Mouse (Mus musculus): Measurements from ENCODE around the gene Defb45.

Defb45 gene

DNA sequence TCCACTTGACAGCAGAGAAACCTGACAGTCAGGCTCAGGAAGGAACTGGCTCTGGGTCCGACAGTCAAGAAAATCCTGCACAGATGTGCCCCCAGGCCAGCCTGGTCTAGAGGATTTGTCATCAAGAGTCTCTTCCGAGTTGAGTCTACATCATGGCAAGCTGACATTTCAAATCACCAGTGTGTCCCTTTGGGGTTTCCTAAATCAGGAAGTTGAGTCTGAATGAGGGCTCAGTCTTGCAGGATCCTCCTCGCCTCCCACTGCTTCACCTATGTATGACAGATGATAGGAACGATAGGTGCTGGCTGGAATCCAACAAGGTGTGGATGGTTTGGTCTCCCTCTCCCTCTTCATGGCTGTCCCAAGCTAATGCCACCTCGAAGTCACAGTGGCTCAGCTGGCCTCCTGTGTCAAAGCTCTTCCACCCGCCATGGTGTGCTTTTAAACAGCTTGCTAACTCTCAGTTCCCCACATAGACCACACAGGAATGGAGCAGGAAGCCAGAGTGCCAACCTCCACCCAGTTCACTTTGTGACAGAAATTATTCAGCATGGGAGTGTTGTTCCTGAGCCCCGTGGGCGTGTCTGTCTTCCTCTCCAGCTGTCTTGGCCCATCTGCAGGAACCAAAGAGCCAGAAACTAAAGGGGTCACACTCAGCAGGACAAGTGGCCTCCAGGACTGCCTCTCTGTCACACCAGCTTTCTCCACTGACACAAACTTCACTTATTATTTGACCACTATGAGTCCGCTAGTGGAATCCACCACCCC, 21.4 kb upstream of the Defb45 start:
- TF ChIP-seq CTCF (conservative IDR thresholded peaks at IDR 0.05; ENCODE audit: low read length): no peak
- no peak for TF ChIP-seq NANOG (IDR thresholded peaks at IDR 0.05; ENCODE audit: borderline replicate concordance, low read length)
- TF ChIP-seq POU5F1 (IDR thresholded peaks at IDR 0.05; ENCODE audit: borderline replicate concordance, low read length): no peak
- Histone ChIP-seq H3K4me1 (replicated peaks; ENCODE audit: low read depth, low read length) (peaks cover 12% of the 10 kb centered on the region), H3K9me3 (ENCODE audit: low read length) (no peaks in the 10 kb centered on the region), H3K27me3 (ENCODE audit: insufficient read depth, low read length) (peaks cover 31% of the 10 kb centered on the region), H3K36me3 (ENCODE audit: insufficient read depth, low read length) (no peaks in the 10 kb centered on the region), H3K4me3 (replicated peaks; ENCODE audit: low read length) (no peak overlapping the region)

DNA sequence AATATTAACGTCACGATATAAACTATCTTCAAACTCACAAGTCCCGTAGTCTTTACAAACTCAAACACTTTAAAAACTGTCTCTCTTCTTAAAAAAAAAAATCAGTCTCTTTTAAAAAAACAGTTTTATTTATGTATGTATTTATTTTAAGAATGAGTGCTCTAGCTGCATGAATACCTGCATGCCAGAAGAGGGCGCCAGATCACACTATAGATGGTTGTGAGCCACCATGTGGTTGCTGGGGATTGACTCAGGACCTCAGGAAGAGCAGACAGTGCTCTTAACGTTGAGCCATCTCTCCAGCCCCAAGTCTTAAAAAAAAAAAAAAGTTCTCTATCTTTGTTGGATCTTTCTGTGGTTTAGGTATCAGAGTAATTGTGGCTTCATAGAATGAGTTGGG, 18.2 kb upstream of the Defb45 start:
- no peak overlapping the region for H3K4me3 ChIP-seq (replicated peaks; ENCODE audit: low read length)
- H3K36me3 ChIP-seq (ENCODE audit: insufficient read depth, low read length): no peaks in the 10 kb centered on the region
- peaks cover 20% of the 10 kb centered on the region for H3K4me1 ChIP-seq (replicated peaks; ENCODE audit: low read depth, low read length)
- TF ChIP-seq NANOG (IDR thresholded peaks at IDR 0.05; ENCODE audit: borderline replicate concordance, low read length) (no peak), POU5F1 (IDR thresholded peaks at IDR 0.05; ENCODE audit: borderline replicate concordance, low read length) (no peak), CTCF (conservative IDR thresholded peaks at IDR 0.05; ENCODE audit: low read length) (peak; percentile 44)
- H3K27me3 ChIP-seq (ENCODE audit: insufficient read depth, low read length): peaks cover 20% of the 10 kb centered on the region
- H3K9me3 ChIP-seq (ENCODE audit: low read length): no peaks in the 10 kb centered on the region

DNA sequence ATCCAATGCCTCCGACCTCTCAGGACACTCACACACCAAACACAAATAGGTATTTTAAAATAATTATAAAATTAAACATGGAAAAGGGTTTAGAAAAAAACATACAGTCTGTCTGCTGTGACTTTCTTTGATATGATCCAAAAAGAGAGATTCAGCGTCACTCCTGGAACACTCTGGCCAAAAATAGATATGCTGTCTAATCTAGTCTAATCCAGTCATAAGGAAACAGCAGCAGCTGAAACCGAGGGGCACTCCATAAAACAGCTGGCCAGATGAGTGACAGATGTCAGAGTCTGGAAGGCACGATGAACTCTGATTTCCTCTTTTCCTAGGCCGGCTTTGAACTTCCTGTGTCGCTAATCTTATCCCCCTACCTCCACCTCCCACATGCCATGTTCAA, 17.3 kb upstream of the Defb45 start:
- Histone ChIP-seq H3K9me3 (ENCODE audit: low read length) (no peaks in the 10 kb centered on the region), H3K36me3 (ENCODE audit: insufficient read depth, low read length) (no peaks in the 10 kb centered on the region), H3K27me3 (ENCODE audit: insufficient read depth, low read length) (peaks cover 11% of the 10 kb centered on the region), H3K4me3 (replicated peaks; ENCODE audit: low read length) (no peak overlapping the region), H3K4me1 (replicated peaks; ENCODE audit: low read depth, low read length) (peaks cover 26% of the 10 kb centered on the region)
- TF ChIP-seq CTCF (conservative IDR thresholded peaks at IDR 0.05; ENCODE audit: low read length) (no peak), NANOG (IDR thresholded peaks at IDR 0.05; ENCODE audit: borderline replicate concordance, low read length) (no peak), POU5F1 (IDR thresholded peaks at IDR 0.05; ENCODE audit: borderline replicate concordance, low read length) (no peak)

DNA sequence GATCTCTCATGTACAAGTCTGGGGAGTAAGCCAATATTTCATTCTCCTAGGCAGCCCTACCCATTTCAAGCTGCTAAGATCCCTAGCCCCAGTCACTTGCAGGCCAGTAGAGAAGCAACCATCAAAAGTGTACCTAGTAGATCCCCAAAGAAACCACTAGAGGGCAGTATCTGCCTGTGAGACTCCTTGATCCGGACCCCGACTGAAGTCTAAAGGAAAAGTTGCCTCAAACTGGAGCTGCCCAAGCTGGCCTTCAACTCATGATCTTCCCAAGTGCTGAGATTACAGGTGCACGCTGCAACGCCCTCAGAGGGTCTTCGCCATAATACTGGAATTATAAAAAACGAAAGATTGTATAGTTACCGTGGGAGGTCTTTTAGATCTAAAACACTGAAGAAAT, 16.4 kb upstream of the Defb45 start:
- peaks cover 11% of the 10 kb centered on the region for H3K27me3 ChIP-seq (ENCODE audit: insufficient read depth, low read length)
- no peaks in the 10 kb centered on the region for H3K9me3 ChIP-seq (ENCODE audit: low read length)
- H3K36me3 ChIP-seq (ENCODE audit: insufficient read depth, low read length): no peaks in the 10 kb centered on the region
- H3K4me3 ChIP-seq (replicated peaks; ENCODE audit: low read length): no peak overlapping the region
- peaks cover 23% of the 10 kb centered on the region for H3K4me1 ChIP-seq (replicated peaks; ENCODE audit: low read depth, low read length)
- TF ChIP-seq CTCF (conservative IDR thresholded peaks at IDR 0.05; ENCODE audit: low read length) (peak; percentile 78), NANOG (IDR thresholded peaks at IDR 0.05; ENCODE audit: borderline replicate concordance, low read length) (no peak), POU5F1 (IDR thresholded peaks at IDR 0.05; ENCODE audit: borderline replicate concordance, low read length) (no peak)

DNA sequence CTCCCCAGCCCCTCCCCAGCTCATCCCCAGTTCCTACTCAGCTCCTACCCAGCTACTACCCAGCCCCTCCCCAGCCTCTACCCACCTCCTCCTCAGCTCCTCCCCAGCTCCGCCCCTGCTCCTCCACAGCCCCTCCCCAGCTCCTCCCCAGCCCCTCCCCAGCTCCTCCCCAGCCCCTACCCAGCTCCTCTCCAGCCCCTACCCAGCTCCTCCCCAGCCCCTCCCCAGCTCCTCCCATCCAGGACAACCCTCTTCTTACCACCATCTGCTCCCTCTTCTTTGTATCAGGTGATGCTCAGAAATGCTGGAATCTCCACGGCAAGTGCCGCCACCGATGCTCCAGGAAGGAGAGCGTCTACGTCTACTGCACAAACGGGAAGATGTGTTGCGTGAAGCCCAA, 13.0 kb upstream of the Defb45 start:
- Histone ChIP-seq H3K4me1 (replicated peaks; ENCODE audit: low read depth, low read length) (peaks cover 17% of the 10 kb centered on the region), H3K4me3 (replicated peaks; ENCODE audit: low read length) (no peak overlapping the region), H3K27me3 (ENCODE audit: insufficient read depth, low read length) (no peaks in the 10 kb centered on the region), H3K9me3 (ENCODE audit: low read length) (no peaks in the 10 kb centered on the region), H3K36me3 (ENCODE audit: insufficient read depth, low read length) (no peaks in the 10 kb centered on the region)
- TF ChIP-seq POU5F1 (IDR thresholded peaks at IDR 0.05; ENCODE audit: borderline replicate concordance, low read length): no peak
- no peak for TF ChIP-seq NANOG (IDR thresholded peaks at IDR 0.05; ENCODE audit: borderline replicate concordance, low read length)
- TF ChIP-seq CTCF (conservative IDR thresholded peaks at IDR 0.05; ENCODE audit: low read length): no peak

DNA sequence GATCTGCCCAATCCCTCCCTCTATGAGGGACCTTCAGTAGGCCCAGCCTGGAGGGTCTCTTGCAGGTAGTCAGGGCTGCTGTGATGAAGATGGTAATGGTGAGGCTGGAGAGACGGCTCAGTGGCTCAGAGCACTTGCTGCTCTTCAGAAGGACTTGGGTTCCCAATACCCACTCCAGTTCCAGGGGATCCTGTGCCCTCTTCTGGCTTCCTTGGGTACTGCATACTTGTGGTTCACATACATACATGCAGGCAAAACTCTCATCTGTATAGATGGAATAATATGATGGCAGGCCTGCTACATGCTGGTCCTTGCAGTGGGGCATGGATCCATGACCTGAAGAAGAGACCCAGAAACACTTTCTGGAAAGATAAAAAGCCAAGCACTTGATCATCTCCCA, 9.5 kb upstream of the Defb45 start:
- peak; percentile 70 for TF ChIP-seq CTCF (conservative IDR thresholded peaks at IDR 0.05; ENCODE audit: low read length)
- no peak for TF ChIP-seq NANOG (IDR thresholded peaks at IDR 0.05; ENCODE audit: borderline replicate concordance, low read length)
- Histone ChIP-seq H3K9me3 (ENCODE audit: low read length) (no peaks in the 10 kb centered on the region), H3K4me3 (replicated peaks; ENCODE audit: low read length) (no peak overlapping the region), H3K27me3 (ENCODE audit: insufficient read depth, low read length) (peaks cover 12% of the 10 kb centered on the region), H3K4me1 (replicated peaks; ENCODE audit: low read depth, low read length) (peaks cover 25% of the 10 kb centered on the region), H3K36me3 (ENCODE audit: insufficient read depth, low read length) (no peaks in the 10 kb centered on the region)

DNA sequence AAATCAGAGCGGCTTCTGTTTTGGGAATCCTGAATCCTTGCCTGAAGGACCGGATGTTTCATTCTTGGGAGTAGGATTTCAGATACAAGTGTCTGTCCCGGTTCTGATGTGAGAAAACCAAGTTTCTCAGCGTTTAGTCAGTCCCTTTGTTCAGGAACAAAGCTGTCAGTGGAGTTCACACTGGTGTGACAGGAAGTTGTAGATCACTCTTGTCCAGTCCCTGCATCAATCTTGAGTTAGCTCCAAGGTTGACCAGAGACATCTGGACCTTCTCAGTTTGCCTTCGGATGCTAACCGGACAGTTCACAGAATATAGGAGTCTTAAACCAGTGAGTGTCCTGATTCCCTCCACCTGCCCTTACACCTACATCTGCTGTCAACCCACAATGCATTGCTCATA, 8.5 kb upstream of the Defb45 start:
- Histone ChIP-seq H3K27me3 (ENCODE audit: insufficient read depth, low read length) (peaks cover 12% of the 10 kb centered on the region), H3K4me3 (replicated peaks; ENCODE audit: low read length) (no peak overlapping the region), H3K36me3 (ENCODE audit: insufficient read depth, low read length) (no peaks in the 10 kb centered on the region), H3K4me1 (replicated peaks; ENCODE audit: low read depth, low read length) (peaks cover 21% of the 10 kb centered on the region), H3K9me3 (ENCODE audit: low read length) (no peaks in the 10 kb centered on the region)
- no peak for TF ChIP-seq NANOG (IDR thresholded peaks at IDR 0.05; ENCODE audit: borderline replicate concordance, low read length)
- TF ChIP-seq CTCF (conservative IDR thresholded peaks at IDR 0.05; ENCODE audit: low read length): no peak
- no peak for TF ChIP-seq POU5F1 (IDR thresholded peaks at IDR 0.05; ENCODE audit: borderline replicate concordance, low read length)

DNA sequence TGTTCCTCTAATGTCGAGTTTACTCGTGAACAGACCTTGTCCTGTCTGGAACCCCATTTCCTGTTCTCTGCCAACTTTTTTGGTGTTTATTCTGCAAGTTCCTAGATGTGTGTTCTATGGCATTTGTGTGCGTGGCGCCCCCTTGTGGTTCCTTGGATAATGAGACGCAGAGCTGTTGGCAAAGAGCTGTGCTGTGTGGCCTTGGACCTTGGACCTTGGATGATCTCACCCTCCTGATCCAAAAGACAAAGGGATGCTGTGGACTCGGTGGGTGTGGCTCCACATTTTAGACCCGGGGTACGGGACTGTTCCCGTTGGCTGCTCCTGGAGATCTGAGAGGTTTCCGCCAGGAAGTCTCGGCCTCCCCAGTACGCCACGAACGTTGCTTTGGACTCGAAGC, 4.9 kb upstream of the Defb45 start, which contains the start of gene Defb36:
Gene Defb36 (plus strand): TSS at position 271 of the 400 bp plus-strand sequence.
- no peaks in the 10 kb centered on the region for H3K9me3 ChIP-seq (ENCODE audit: low read length)
- H3K4me3 ChIP-seq (replicated peaks; ENCODE audit: low read length): no peak within 1 kb of the TSS
- TF ChIP-seq CTCF (conservative IDR thresholded peaks at IDR 0.05; ENCODE audit: low read length) (peak; percentile 83), POU5F1 (IDR thresholded peaks at IDR 0.05; ENCODE audit: borderline replicate concordance, low read length) (no peak)
- peaks cover 12% of the 10 kb centered on the region for H3K27me3 ChIP-seq (ENCODE audit: insufficient read depth, low read length)
- H3K4me1 ChIP-seq (replicated peaks; ENCODE audit: low read depth, low read length): peaks cover 9% of the 10 kb centered on the region; the same call in 1 of the 2 replicates
- H3K36me3 ChIP-seq (ENCODE audit: insufficient read depth, low read length): no peaks in the 10 kb centered on the region
